Mouse (Mus musculus) olfactory bulb, adult 2 months (tissue): ENCODE data around the gene BC052040. TPM values are rescaled to one million over a fixed set of nuclear protein-coding genes. Genes with fewer than 3 reads are reported as not detected.
A peak's percentile ranks its signal among the peaks of the same experiment; 100 is the strongest.

Experiments
- H3K27ac ChIP-seq: fragments of 200-500 bp; 2 replicates; pipeline ENCODE4 v1.5.1; 2012; ENCODE audit warnings: low read depth, low read length; ENCODE audit not compliant: insufficient read depth
- H3K4me1 ChIP-seq: fragments of 200-500 bp; 2 replicates; pipeline ENCODE4 v1.6.1; 2012; ENCODE audit warnings: low read length; ENCODE audit not compliant: control insufficient read depth, insufficient read depth
- H3K4me3 ChIP-seq: fragments of 200-500 bp; 2 replicates; pipeline ENCODE4 v1.5.1; 2012; ENCODE audit warnings: mild to moderate bottlenecking, low read depth, low read length, moderate library complexity; ENCODE audit not compliant: insufficient read depth
- CTCF ChIP-seq: fragments of 200-500 bp; IDR thresholded peaks from 2 replicates; pipeline ENCODE4 v1.5.1; 2012; ENCODE audit warnings: low read depth, mild to moderate bottlenecking, low read length, moderate library complexity; ENCODE audit not compliant: insufficient read depth
- POLR2A ChIP-seq: fragments of 200-500 bp; IDR thresholded peaks from 2 replicates; pipeline ENCODE4 v1.6.1; 2012; ENCODE audit warnings: mild to moderate bottlenecking, low read depth, low read length, moderate library complexity; ENCODE audit not compliant: insufficient read depth
- WGBS: fragments of 180-500 bp; shearing (Covaris S2); methylation state at CpG from one replicate; pipeline ENCODE4 v1.1.7; 2018; 5-methylcytosine and 5-hydroxymethylcytosine counted together
- polyA plus RNA-seq: library from polyadenylated mRNA; stranded (reverse); fragments of >200 nt; gene quantifications from 2 replicates; pipeline ENCODE4 v1.2.4, GENCODE M21; 2012; ENCODE audit warnings: low replicate concordance; ENCODE audit not compliant: missing spikeins, insufficient read depth, insufficient read length

Gene BC052040
- polyA plus RNA-seq, 1 experiment, result not detected

DNA sequence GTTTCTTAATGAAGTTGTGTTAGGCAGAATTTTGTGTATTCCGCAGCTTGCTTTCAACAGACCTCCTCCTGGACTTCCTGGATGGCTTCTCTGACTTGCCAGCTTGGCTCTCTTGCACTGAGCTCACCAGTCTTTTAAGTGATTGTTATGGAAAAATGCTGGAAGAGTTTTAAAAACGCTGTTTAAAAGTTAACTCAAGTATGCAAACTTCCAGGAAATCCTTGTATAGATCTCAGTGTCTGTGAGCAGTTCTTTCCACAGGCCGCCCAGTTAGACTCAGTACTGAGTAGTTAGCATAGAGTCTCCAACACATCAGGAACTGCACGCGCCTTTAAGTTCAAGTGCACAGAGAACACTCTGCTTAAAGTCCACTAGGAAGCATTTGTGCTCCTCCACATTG, 97.3 kb downstream of the BC052040 start:
- 71% methylated on average over 5 of the region's 5 CpGs for WGBS
- H3K4me1 ChIP-seq, result peaks cover 9% of the 10 kb centered on the region

DNA sequence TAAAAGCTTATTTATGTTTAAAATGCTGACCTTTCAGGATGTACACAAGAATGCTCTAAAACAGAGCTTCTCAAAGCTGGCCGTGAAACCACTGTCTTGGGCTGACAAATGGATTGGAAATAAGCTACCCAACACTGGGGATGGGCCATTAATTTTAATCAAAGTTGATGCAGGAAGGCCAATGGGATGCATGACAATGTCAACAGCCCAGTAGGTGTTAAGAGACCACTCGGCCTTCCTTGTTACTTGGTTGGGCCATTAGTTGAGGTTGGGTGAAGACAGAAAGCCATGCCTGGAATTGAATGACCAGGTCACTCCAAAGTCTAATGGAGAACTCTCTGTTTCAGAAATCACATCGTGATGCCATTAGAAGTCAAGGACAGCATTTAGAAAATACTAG, 103.7 kb downstream of the BC052040 start:
- H3K4me1 ChIP-seq, result peaks cover 15% of the 10 kb centered on the region
- H3K4me3 ChIP-seq, result no peak overlapping the region
- no peak for TF ChIP-seq CTCF
- TF ChIP-seq POLR2A, result no peak
- WGBS, result 85% methylated on average over 3 of the region's 3 CpGs
- peak overlapping the region; percentile 25 for H3K27ac ChIP-seq

More for the DNA sequence above, 97.3 kb downstream of the BC052040 start:
- TF ChIP-seq CTCF (no peak), POLR2A (no peak)
- Histone ChIP-seq H3K4me3 (no peak overlapping the region), H3K27ac (no peak overlapping the region)

DNA sequence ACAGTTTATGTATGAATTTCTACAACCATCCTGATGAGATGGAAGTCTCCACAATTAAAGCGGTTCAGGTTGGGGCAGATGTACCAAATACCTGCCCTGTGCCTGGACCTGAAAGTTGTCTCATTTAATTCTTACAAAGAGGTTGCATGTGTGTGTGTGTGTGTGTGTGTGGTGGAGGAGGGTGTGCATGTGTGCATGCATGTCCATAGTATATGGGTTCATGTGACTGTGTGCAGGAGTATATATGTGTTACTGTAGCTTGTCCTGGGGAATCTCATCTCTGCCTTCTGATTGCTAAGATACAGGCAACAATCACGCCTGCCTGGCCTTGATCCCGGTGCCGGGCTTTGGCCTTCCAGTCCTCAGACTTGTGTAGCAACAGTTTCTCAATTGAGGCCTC, 106.1 kb downstream of the BC052040 start:
- 95% methylated on average over 4 of the region's 4 CpGs for WGBS

GRCm38 (mm10) chr2:115688282-115688681, 106.8 kb downstream of the BC052040 start:
- TF ChIP-seq CTCF (no peak), POLR2A (no peak)
- H3K4me3 ChIP-seq, result no peak overlapping the region
- H3K4me1 ChIP-seq, result peaks cover 9% of the 10 kb centered on the region; the same call in 1 of the 2 replicates
- H3K27ac ChIP-seq, result peak overlapping the region; percentile 97
- 29% methylated on average over 6 of the region's 6 CpGs for WGBS

More for the DNA sequence above, 106.1 kb downstream of the BC052040 start:
- TF ChIP-seq POLR2A (no peak), CTCF (no peak)
- Histone ChIP-seq H3K4me1 (peaks cover 9% of the 10 kb centered on the region; the same call in 1 of the 2 replicates), H3K4me3 (no peak overlapping the region), H3K27ac (peak overlapping the region; percentile 97)

DNA sequence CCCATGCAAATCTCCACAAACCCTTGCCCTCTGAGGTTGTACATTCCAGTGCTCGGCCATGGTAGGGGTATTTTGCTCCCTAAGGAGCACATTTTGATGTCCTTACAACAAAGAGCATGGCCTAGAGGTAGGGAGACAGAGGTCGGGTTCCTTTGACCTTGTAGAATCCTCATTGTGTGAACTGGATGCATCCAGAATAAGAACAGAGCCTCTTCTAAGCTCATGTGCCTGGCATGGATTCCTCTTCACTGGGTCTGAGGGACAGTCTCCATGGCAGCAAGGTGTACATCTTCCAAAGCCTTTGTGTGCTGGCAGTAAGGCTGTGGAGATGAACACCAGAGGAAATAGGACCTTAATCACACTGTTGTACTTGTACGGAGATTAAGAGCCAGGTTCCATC, 112.3 kb downstream of the BC052040 start:
- H3K4me1 ChIP-seq, result peaks cover 3% of the 10 kb centered on the region; the same call in 1 of the 2 replicates
- H3K27ac ChIP-seq, result peak overlapping the region; percentile 75
- 75% methylated on average over 3 of the region's 3 CpGs for WGBS
- no peak for TF ChIP-seq POLR2A
- no peak for TF ChIP-seq CTCF
- no peak overlapping the region for H3K4me3 ChIP-seq

DNA sequence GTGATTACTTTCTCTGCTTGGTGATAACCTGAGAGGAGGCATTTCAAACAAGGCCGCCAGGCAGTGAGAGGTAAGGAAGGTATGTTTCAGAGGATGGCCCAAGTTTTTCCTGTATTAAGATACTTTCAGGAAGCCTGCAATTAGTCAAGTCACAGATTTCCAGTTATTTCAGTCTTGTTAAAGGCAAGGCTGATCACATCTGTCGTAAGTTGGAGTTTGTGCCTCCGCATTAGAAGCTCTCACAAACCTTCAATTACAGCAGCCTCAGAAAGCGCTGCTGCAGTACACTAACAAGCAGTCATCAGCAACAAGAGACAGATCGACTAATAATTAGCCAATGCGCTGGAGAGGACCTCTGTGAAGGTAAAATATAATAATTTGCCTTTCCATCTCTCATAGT, 112.9 kb downstream of the BC052040 start:
- 32% methylated on average over 6 of the region's 6 CpGs for WGBS
- Histone ChIP-seq H3K27ac (peak overlapping the region; percentile 93), H3K4me1 (peaks cover 3% of the 10 kb centered on the region; the same call in 1 of the 2 replicates), H3K4me3 (no peak overlapping the region)
- TF ChIP-seq CTCF, result no peak
- TF ChIP-seq POLR2A, result no peak

- 68% methylated on average over 5 of the region's 5 CpGs for WGBS
- TF ChIP-seq POLR2A, result no peak
- no peak for TF ChIP-seq CTCF
- Histone ChIP-seq H3K4me1 (no peaks in the 10 kb centered on the region), H3K27ac (no peak overlapping the region), H3K4me3 (no peak overlapping the region)
Observed at GRCm38 (mm10) chr2:115699032-115699431, 117.5 kb downstream of the BC052040 start.

GRCm38 (mm10) chr2:115702610-115703009, 121.1 kb downstream of the BC052040 start:
- H3K27ac ChIP-seq, result no peak overlapping the region
- WGBS, result 83% methylated on average over 5 of the region's 5 CpGs
- H3K4me1 ChIP-seq, result no peaks in the 10 kb centered on the region
- no peak overlapping the region for H3K4me3 ChIP-seq
- TF ChIP-seq CTCF (no peak), POLR2A (no peak)

DNA sequence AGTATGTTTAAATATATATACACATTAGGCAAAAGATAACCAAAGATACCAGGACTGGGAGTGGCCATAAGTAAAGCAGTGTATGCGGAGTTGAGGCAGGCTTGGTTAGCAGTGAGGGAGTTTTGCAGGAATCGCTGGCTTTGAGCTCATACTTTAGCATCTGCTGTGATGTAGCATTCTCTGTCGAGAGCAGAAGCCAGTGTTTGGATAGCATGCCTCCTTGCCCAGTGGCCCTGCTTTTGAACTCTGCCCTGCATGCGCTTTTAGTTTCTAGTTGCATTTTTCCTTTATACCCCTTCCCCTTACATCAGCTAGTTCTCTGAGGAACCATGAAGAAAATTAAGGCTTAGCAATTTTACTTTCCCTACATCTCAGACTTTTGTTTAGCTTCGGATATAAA, 136.0 kb downstream of the BC052040 start:
- TF ChIP-seq CTCF (no peak), POLR2A (no peak)
- H3K4me1 ChIP-seq, result no peaks in the 10 kb centered on the region; the same call in 1 of the 2 replicates
- 60% methylated on average over 5 of the region's 5 CpGs for WGBS
- no peak overlapping the region for H3K27ac ChIP-seq
- H3K4me3 ChIP-seq, result no peak overlapping the region

DNA sequence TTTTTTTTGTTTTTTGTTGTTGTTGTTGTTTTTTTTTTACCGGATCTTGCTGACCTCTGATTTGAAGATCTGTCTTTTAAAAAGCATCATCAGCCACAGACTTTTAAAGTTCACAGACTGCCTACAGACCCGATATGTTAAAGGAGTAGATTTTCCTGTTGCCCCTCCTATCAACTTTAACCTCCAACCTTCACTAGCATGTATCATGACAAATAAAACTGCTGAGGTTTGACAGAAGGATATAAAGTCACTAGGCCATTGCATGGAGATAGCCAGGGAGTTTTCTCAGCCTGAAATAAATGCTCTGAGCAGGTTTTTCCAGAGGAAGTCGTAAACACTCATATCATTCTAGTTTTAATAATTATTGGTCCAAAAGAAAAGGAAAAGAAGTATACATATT, 136.5 kb downstream of the BC052040 start:
- WGBS, result 76% methylated on average over 3 of the region's 3 CpGs
- no peaks in the 10 kb centered on the region; the same call in 1 of the 2 replicates for H3K4me1 ChIP-seq
- H3K4me3 ChIP-seq, result no peak overlapping the region
- no peak overlapping the region for H3K27ac ChIP-seq
- TF ChIP-seq CTCF, result no peak
- no peak for TF ChIP-seq POLR2A
